ENCODE assay signal across 8 mouse cellular contexts in the genomic region with DNA sequence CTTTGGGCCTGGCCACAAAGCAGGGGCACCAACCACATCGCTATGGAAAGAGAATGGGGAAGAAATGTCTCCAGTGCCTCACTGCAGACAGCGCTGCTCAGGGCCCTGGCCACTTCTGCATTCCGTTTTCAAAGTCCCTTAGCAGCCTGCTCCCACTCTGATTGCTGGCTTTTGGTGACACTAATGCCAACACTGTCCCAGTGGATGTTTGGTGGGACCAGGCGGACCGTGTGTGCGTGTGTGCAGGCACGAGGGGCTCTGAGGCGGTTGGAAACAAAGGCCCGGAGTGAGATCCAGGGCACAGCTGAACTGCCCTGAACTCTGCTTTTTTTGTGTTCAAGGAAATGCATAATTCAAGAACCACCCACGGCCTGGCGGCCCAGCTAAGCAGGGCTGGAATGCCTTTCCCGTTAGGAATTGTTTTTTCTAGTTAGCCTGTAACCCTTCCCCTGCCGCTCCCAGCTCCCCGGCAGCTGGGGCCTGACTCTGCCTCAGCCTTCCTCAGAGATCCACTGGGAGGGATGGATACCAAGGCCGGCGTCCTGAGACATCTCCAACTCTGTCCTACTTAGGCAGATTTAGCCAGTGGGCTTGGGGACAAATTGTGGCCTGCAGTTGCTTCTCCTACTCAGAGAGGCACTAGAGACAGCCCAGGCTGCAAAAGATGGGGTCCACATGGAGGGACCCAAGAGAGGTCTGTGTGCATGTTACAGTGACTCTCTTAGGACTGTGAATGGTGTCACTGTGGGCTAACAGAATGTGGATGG.
DNase-seq lines count a peak whose midpoint lies in the region; ATAC-seq lines count a peak whose summit lies in the region.

No protein-coding gene starts in this region.

- H3K27ac ChIP-seq in forebrain, embryonic 13.5 days, result peak overlapping the region; percentile 81
- H3K27ac ChIP-seq in heart, embryonic 15.5 days, result peak overlapping the region; percentile 87
- H3K27ac ChIP-seq in liver, embryonic 13.5 days, result peak overlapping the region; percentile 80
- peak overlapping the region; percentile 74 for H3K27ac ChIP-seq in neural tube, embryonic 14.5 days (ENCODE audit: low read depth, low read length)

- H3K36me3 ChIP-seq in forebrain, embryonic 13.5 days (ENCODE audit: poor library complexity, severe bottlenecking), result no peaks in the 10 kb centered on the region
- H3K36me3 ChIP-seq in heart, embryonic 15.5 days, result no peaks in the 10 kb centered on the region
- H3K36me3 ChIP-seq in liver, embryonic 13.5 days, result no peaks in the 10 kb centered on the region
- H3K36me3 ChIP-seq in neural tube, embryonic 14.5 days (ENCODE audit: control insufficient read depth, insufficient read depth, low read length), result no peaks in the 10 kb centered on the region

- H3K9ac ChIP-seq in forebrain, embryonic 13.5 days, result peak overlapping the region; percentile 22; the same call in 1 of the 2 replicates
- H3K9ac ChIP-seq in heart, embryonic 15.5 days, result peak overlapping the region; percentile 13
- no peak overlapping the region for H3K9ac ChIP-seq in liver, embryonic 13.5 days
- 0 out of 2 replicates have a peak overlapping the region, but pooled peaks have one; percentile 28 for H3K9ac ChIP-seq in neural tube, embryonic 14.5 days (replicated peaks; ENCODE audit: low read depth, low read length)

- peaks cover 54% of the 10 kb centered on the region for H3K4me1 ChIP-seq in forebrain, embryonic 13.5 days
- peaks cover 58% of the 10 kb centered on the region for H3K4me1 ChIP-seq in heart, embryonic 15.5 days (replicated peaks)
- peaks cover 63% of the 10 kb centered on the region for H3K4me1 ChIP-seq in liver, embryonic 13.5 days (replicated peaks)
- peaks cover 22% of the 10 kb centered on the region; the same call in 1 of the 2 replicates for H3K4me1 ChIP-seq in neural tube, embryonic 14.5 days (ENCODE audit: control insufficient read depth, insufficient read depth, low read length)

- WGBS in forebrain, embryonic 13.5 days, result 6% methylated on average over 16 of the region's 16 CpGs
- 26% methylated on average over 16 of the region's 16 CpGs for WGBS in heart, embryonic 15.5 days
- 54% methylated on average over 16 of the region's 16 CpGs for WGBS in liver, embryonic 13.5 days (ENCODE audit: insufficient replicate concordance)
- 8% methylated on average over 16 of the region's 16 CpGs for WGBS in neural tube, embryonic 14.5 days

- H3K9me3 ChIP-seq in forebrain, embryonic 13.5 days (replicated peaks), result no peaks in the 10 kb centered on the region
- H3K9me3 ChIP-seq in heart, embryonic 15.5 days (replicated peaks), result no peaks in the 10 kb centered on the region
- no peaks in the 10 kb centered on the region for H3K9me3 ChIP-seq in liver, embryonic 13.5 days (replicated peaks)
- no peaks in the 10 kb centered on the region for H3K9me3 ChIP-seq in neural tube, embryonic 14.5 days (ENCODE audit: control insufficient read depth, low read length)

- peak; percentile 44 to 70 for DNase-seq in adrenal gland, adult (ENCODE audit: inconsistent age in 2 of 2, low spot score in 1 of 2)
- DNase-seq in adrenal gland, postnatal 4 days (ENCODE audit: low spot score in 2 of 2), result no peak
- peak; percentile 86 for DNase-seq in kidney, postnatal 10 days
- no peak for DNase-seq in liver, embryonic 13.5 days

- peaks cover 13% of the 10 kb centered on the region; the same call in 1 of the 2 replicates for H3K27me3 ChIP-seq in forebrain, embryonic 13.5 days
- no peaks in the 10 kb centered on the region for H3K27me3 ChIP-seq in heart, embryonic 15.5 days
- no peaks in the 10 kb centered on the region for H3K27me3 ChIP-seq in liver, embryonic 13.5 days
- H3K27me3 ChIP-seq in neural tube, embryonic 14.5 days (ENCODE audit: control insufficient read depth, insufficient read depth, low read length), result no peaks in the 10 kb centered on the region

- H3K4me2 ChIP-seq in forebrain, embryonic 13.5 days, result no peak overlapping the region
- no peak overlapping the region for H3K4me2 ChIP-seq in heart, embryonic 15.5 days
- H3K4me2 ChIP-seq in liver, embryonic 13.5 days, result no peak overlapping the region
- H3K4me2 ChIP-seq in neural tube, embryonic 14.5 days (ENCODE audit: low read depth, low read length), result no peak overlapping the region; the same call in 1 of the 2 replicates

- peak; percentile 88 for ATAC-seq in forebrain, embryonic 13.5 days
- ATAC-seq in heart, embryonic 15.5 days (replicated peaks; ENCODE audit: insufficient number of reproducible peaks, insufficient read depth, low FRiP score, low read depth), result peak; percentile 54
- no peak for ATAC-seq in liver, embryonic 13.5 days (ENCODE audit: low read depth)
- peak; percentile 52; the same call in 1 of the 2 replicates for ATAC-seq in neural tube, embryonic 14.5 days (ENCODE audit: low read depth)
- ATAC-seq in CD4-positive, CD25-positive, alpha-beta regulatory T cell, adult 4 months, result no peak

- H3K4me3 ChIP-seq in forebrain, embryonic 13.5 days, result no peak overlapping the region
- no peak overlapping the region for H3K4me3 ChIP-seq in heart, embryonic 15.5 days
- H3K4me3 ChIP-seq in liver, embryonic 13.5 days (replicated peaks), result no peak overlapping the region
- no peak overlapping the region for H3K4me3 ChIP-seq in neural tube, embryonic 14.5 days (ENCODE audit: low read depth, low read length)

Comparison
In these comparisons a context has a peak if more than half of its experiments do, and no peak if none do; other contexts are left out.
1. DNase-seq: peak in adrenal gland, adult (2 of 2) and kidney, postnatal 10 days (single experiment); none in adrenal gland, postnatal 4 days (0 of 2) and liver, embryonic 13.5 days (single experiment).
2. ATAC-seq: peak in forebrain, embryonic 13.5 days (single experiment), heart, embryonic 15.5 days (single experiment) and neural tube, embryonic 14.5 days (single experiment); none in liver, embryonic 13.5 days (single experiment) and CD4-positive, CD25-positive, alpha-beta regulatory T cell, adult 4 months (single experiment).
3. Peak in every context shown above with its lines, with median percentiles within 50 percentile points of each other: H3K27ac ChIP-seq.